Mouse (Mus musculus) heart, embryonic 13.5 days (tissue): ENCODE results near the gene Cwh43. TPM values are rescaled to one million over a fixed set of nuclear protein-coding genes. Genes with fewer than 3 reads are reported as not detected.

ENCODE experiments used
- ATAC-seq: fragments of 200-750 bp; cut with Nextera tagmentation; 2 replicates; pipeline ENCODE4 v1.8.0; 2017; ENCODE audit warnings: moderate TSS enrichment; ENCODE audit not compliant: insufficient number of reproducible peaks, low FRiP score, low TSS enrichment; ENCODE audit errors: extremely low read depth
- H3K27ac ChIP-seq: fragments of 300-500 bp; sonication (generic); replicated peaks from 2 replicates; pipeline ENCODE4 v1.5.1; 2015; ENCODE audit warnings: moderate library complexity, mild to moderate bottlenecking, inconsistent platforms
- H3K27me3 ChIP-seq: fragments of 300-500 bp; sonication (generic); replicated peaks from 2 replicates; pipeline ENCODE4 v1.6.1; 2015; ENCODE audit warnings: mild to moderate bottlenecking, inconsistent platforms
- H3K36me3 ChIP-seq: fragments of 300-500 bp; sonication (generic); 2 replicates; pipeline ENCODE4 v1.6.1; 2015; ENCODE audit warnings: mild to moderate bottlenecking, inconsistent platforms
- H3K4me1 ChIP-seq: fragments of 300-500 bp; sonication (generic); 2 replicates; pipeline ENCODE4 v1.6.1; 2015; ENCODE audit warnings: inconsistent platforms
- H3K4me2 ChIP-seq: fragments of 300-500 bp; sonication (generic); 2 replicates; pipeline ENCODE4 v1.6.1; 2015; ENCODE audit warnings: inconsistent platforms, mild to moderate bottlenecking, moderate library complexity
- H3K4me3 ChIP-seq: fragments of 300-500 bp; sonication (generic); 2 replicates; pipeline ENCODE4 v1.5.1; 2015; ENCODE audit warnings: moderate library complexity, mild to moderate bottlenecking, inconsistent platforms
- H3K9ac ChIP-seq: fragments of 300-500 bp; sonication (generic); 2 replicates; pipeline ENCODE4 v1.6.1; 2015; ENCODE audit warnings: inconsistent platforms, mild to moderate bottlenecking, moderate library complexity
- H3K9me3 ChIP-seq: fragments of 300-500 bp; sonication (generic); 2 replicates; pipeline ENCODE4 v1.6.1; 2016; ENCODE audit warnings: inconsistent platforms
- WGBS: fragments of 180-500 bp; shearing (Covaris S2); methylation state at CpG from one replicate; pipeline ENCODE4 v1.1.7; 2015; ENCODE audit warnings: mixed read lengths; 5-methylcytosine and 5-hydroxymethylcytosine counted together
- polyA plus RNA-seq: library from polyadenylated mRNA; unstranded; fragments of >200 nt; fragmentation: Nextera tagmentation; extraction: Ambion mirVana; gene quantifications from 2 replicates; pipeline ENCODE4 v1.2.1, GENCODE M21; 2015

Cwh43 gene
- not detected in 2 replicates for polyA plus RNA-seq

- 2% methylated on average over 49 of the region's 49 CpGs for WGBS
- Histone ChIP-seq H3K9me3 (no peaks in the 10 kb centered on the region), H3K9ac (peak within 1 kb of the TSS; percentile 44), H3K4me2 (peak within 1 kb of the TSS; percentile 80), H3K27ac (no peak within 1 kb of the TSS), H3K4me3 (peak within 1 kb of the TSS; percentile 50), H3K36me3 (no peaks in the 10 kb centered on the region), H3K4me1 (peaks cover 18% of the 10 kb centered on the region), H3K27me3 (peaks cover 60% of the 10 kb centered on the region)
- ATAC-seq, result no peak
Observed at GRCm38 (mm10) chr5:73405981-73406722, at the start of gene Cwh43. Gene Cwh43 (plus strand): TSS chr5:73406075.

GRCm38 (mm10) chr5:73359134-73359751 lies 46.6 kb upstream of the Cwh43 start:
- Histone ChIP-seq H3K36me3 (no peaks in the 10 kb centered on the region), H3K27ac (peak overlapping the region; percentile 17; the same call in 1 of the 2 replicates), H3K4me2 (peak overlapping the region; percentile 67), H3K4me3 (peak overlapping the region; percentile 34), H3K9ac (no peak overlapping the region), H3K27me3 (no peaks in the 10 kb centered on the region), H3K9me3 (no peaks in the 10 kb centered on the region), H3K4me1 (peaks cover 34% of the 10 kb centered on the region)
- WGBS, result 55% methylated on average over 6 of the region's 6 CpGs
- no peak; the same call in 1 of the 2 replicates for ATAC-seq

GRCm38 (mm10) chr5:73359752-73360141 lies 46.1 kb upstream of the Cwh43 start:
- no peaks in the 10 kb centered on the region for H3K9me3 ChIP-seq
- no peaks in the 10 kb centered on the region for H3K36me3 ChIP-seq
- peak overlapping the region; percentile 55; the same call in 1 of the 2 replicates for H3K9ac ChIP-seq
- no peak for ATAC-seq
- H3K4me1 ChIP-seq, result peaks cover 34% of the 10 kb centered on the region
- peak overlapping the region; percentile 67 for H3K4me2 ChIP-seq
- WGBS, result 21% methylated on average over 12 of the region's 12 CpGs
- H3K27me3 ChIP-seq, result no peaks in the 10 kb centered on the region
- peak overlapping the region; percentile 17; the same call in 1 of the 2 replicates for H3K27ac ChIP-seq
- peak overlapping the region; percentile 34 for H3K4me3 ChIP-seq

GRCm38 (mm10) chr5:73360240-73360639 lies 45.6 kb upstream of the Cwh43 start:
- Histone ChIP-seq H3K9me3 (no peaks in the 10 kb centered on the region), H3K4me3 (peak overlapping the region; percentile 34), H3K27me3 (no peaks in the 10 kb centered on the region), H3K36me3 (no peaks in the 10 kb centered on the region), H3K4me1 (peaks cover 33% of the 10 kb centered on the region), H3K9ac (peak overlapping the region; percentile 60; the same call in 1 of the 2 replicates), H3K4me2 (peak overlapping the region; percentile 67), H3K27ac (no peak overlapping the region)
- ATAC-seq, result no peak
- WGBS, result 21% methylated on average over 12 of the region's 12 CpGs

GRCm38 (mm10) chr5:73362338-73362737 lies 43.5 kb upstream of the Cwh43 start:
- 86% methylated on average over 7 of the region's 7 CpGs for WGBS
- ATAC-seq, result no peak
- Histone ChIP-seq H3K36me3 (no peaks in the 10 kb centered on the region), H3K9me3 (no peaks in the 10 kb centered on the region), H3K9ac (no peak overlapping the region), H3K4me2 (no peak overlapping the region), H3K27me3 (no peaks in the 10 kb centered on the region), H3K4me3 (no peak overlapping the region), H3K27ac (no peak overlapping the region), H3K4me1 (peaks cover 33% of the 10 kb centered on the region)

- 83% methylated on average over 5 of the region's 5 CpGs for WGBS
- Histone ChIP-seq H3K4me1 (peaks cover 33% of the 10 kb centered on the region), H3K9ac (no peak overlapping the region), H3K4me2 (no peak overlapping the region), H3K4me3 (no peak overlapping the region), H3K27me3 (no peaks in the 10 kb centered on the region), H3K9me3 (no peaks in the 10 kb centered on the region), H3K27ac (no peak overlapping the region), H3K36me3 (no peaks in the 10 kb centered on the region)
- ATAC-seq, result no peak
Observed at GRCm38 (mm10) chr5:73362791-73363190, 43.1 kb upstream of the Cwh43 start.

- WGBS, result 79% methylated on average over 2 of the region's 2 CpGs
- H3K4me2 ChIP-seq, result no peak overlapping the region
- ATAC-seq, result no peak
- no peaks in the 10 kb centered on the region for H3K36me3 ChIP-seq
- H3K9ac ChIP-seq, result no peak overlapping the region
- H3K4me1 ChIP-seq, result peaks cover 24% of the 10 kb centered on the region
- H3K27ac ChIP-seq, result no peak overlapping the region
- H3K9me3 ChIP-seq, result no peaks in the 10 kb centered on the region
- H3K4me3 ChIP-seq, result no peak overlapping the region
- no peaks in the 10 kb centered on the region for H3K27me3 ChIP-seq
Observed at GRCm38 (mm10) chr5:73364107-73364864, 41.6 kb upstream of the Cwh43 start.

GRCm38 (mm10) chr5:73367906-73368305 lies 38.0 kb upstream of the Cwh43 start:
- WGBS, result 78% methylated on average over 4 of the region's 4 CpGs
- Histone ChIP-seq H3K36me3 (no peaks in the 10 kb centered on the region), H3K9me3 (no peaks in the 10 kb centered on the region), H3K27me3 (no peaks in the 10 kb centered on the region; the same call in 1 of the 2 replicates), H3K4me3 (no peak overlapping the region), H3K4me2 (no peak overlapping the region), H3K27ac (no peak overlapping the region), H3K9ac (no peak overlapping the region), H3K4me1 (peaks cover 13% of the 10 kb centered on the region; the same call in 1 of the 2 replicates)
- ATAC-seq, result no peak

- Histone ChIP-seq H3K27me3 (no peaks in the 10 kb centered on the region; the same call in 1 of the 2 replicates), H3K36me3 (no peaks in the 10 kb centered on the region), H3K9ac (no peak overlapping the region), H3K27ac (no peak overlapping the region), H3K9me3 (no peaks in the 10 kb centered on the region), H3K4me3 (no peak overlapping the region), H3K4me2 (no peak overlapping the region), H3K4me1 (peaks cover 11% of the 10 kb centered on the region; the same call in 1 of the 2 replicates)
- no peak for ATAC-seq
- WGBS, result 76% methylated on average over 10 of the region's 10 CpGs
Observed at GRCm38 (mm10) chr5:73368845-73369447, 36.9 kb upstream of the Cwh43 start.

GRCm38 (mm10) chr5:73369731-73370130 lies 36.1 kb upstream of the Cwh43 start:
- no peak for ATAC-seq
- H3K4me3 ChIP-seq, result no peak overlapping the region
- no peak overlapping the region for H3K27ac ChIP-seq
- peaks cover 4% of the 10 kb centered on the region; the same call in 1 of the 2 replicates for H3K4me1 ChIP-seq
- H3K36me3 ChIP-seq, result no peaks in the 10 kb centered on the region
- no peaks in the 10 kb centered on the region; the same call in 1 of the 2 replicates for H3K27me3 ChIP-seq
- no peak overlapping the region for H3K4me2 ChIP-seq
- no peaks in the 10 kb centered on the region for H3K9me3 ChIP-seq
- no peak overlapping the region for H3K9ac ChIP-seq
- WGBS, result 45% methylated on average over 3 of the region's 3 CpGs

- Histone ChIP-seq H3K27me3 (no peaks in the 10 kb centered on the region; the same call in 1 of the 2 replicates), H3K4me1 (0 out of 2 replicates have a peak, but pooled peaks cover 5% of the 10 kb centered on the region), H3K9me3 (no peaks in the 10 kb centered on the region), H3K27ac (no peak overlapping the region), H3K4me2 (no peak overlapping the region), H3K9ac (no peak overlapping the region), H3K36me3 (no peaks in the 10 kb centered on the region), H3K4me3 (no peak overlapping the region)
- 57% methylated on average over 5 of the region's 5 CpGs for WGBS
- no peak for ATAC-seq
Observed at GRCm38 (mm10) chr5:73372601-73373000, 33.3 kb upstream of the Cwh43 start.
